Mouse (Mus musculus) kidney, embryonic 16.5 days (tissue): Measurements from ENCODE around the gene Igtp. TPM values are rescaled to one million over a fixed set of nuclear protein-coding genes. Genes with fewer than 3 reads are reported as not detected.
"Not testable (repeated sequence)": the region's sequence is repeated elsewhere in the genome, so short reads cannot be mapped to it uniquely, and the experiment has no call there.

Experiments
- ATAC-seq: fragments of 200-750 bp; cut with Nextera tagmentation; 2 replicates; pipeline ENCODE4 v1.8.0; 2017; ENCODE audit warnings: moderate TSS enrichment; ENCODE audit not compliant: low FRiP score, low TSS enrichment
- H3K27ac ChIP-seq: fragments of 300-500 bp; sonication (generic); 2 replicates; pipeline ENCODE4 v1.5.1; 2014; ENCODE audit warnings: low read length
- H3K27me3 ChIP-seq: fragments of 300-500 bp; sonication (generic); 2 replicates; pipeline ENCODE4 v1.6.1; 2014; ENCODE audit warnings: low read length, control low read depth, mixed read lengths; ENCODE audit not compliant: insufficient read depth
- H3K36me3 ChIP-seq: fragments of 300-500 bp; sonication (generic); 2 replicates; pipeline ENCODE4 v1.6.1; 2014; ENCODE audit warnings: low read length, control low read depth, mixed read lengths; ENCODE audit not compliant: insufficient read depth
- H3K4me1 ChIP-seq: fragments of 300-500 bp; sonication (generic); 2 replicates; pipeline ENCODE4 v1.6.1; 2014; ENCODE audit warnings: low read length, control low read depth, mixed read lengths; ENCODE audit not compliant: insufficient read depth
- H3K4me2 ChIP-seq: fragments of 300-500 bp; sonication (generic); replicated peaks from 2 replicates; pipeline ENCODE4 v1.6.1; 2014; ENCODE audit warnings: low read depth, low read length
- H3K4me3 ChIP-seq: fragments of 300-500 bp; sonication (generic); 2 replicates; pipeline ENCODE4 v1.5.1; 2014; ENCODE audit warnings: mild to moderate bottlenecking, low read length
- H3K9ac ChIP-seq: fragments of 300-500 bp; sonication (generic); replicated peaks from 2 replicates; pipeline ENCODE4 v1.6.1; 2014; ENCODE audit warnings: low read length
- H3K9me3 ChIP-seq: fragments of 300-500 bp; sonication (generic); 2 replicates; pipeline ENCODE4 v1.6.1; 2016; ENCODE audit warnings: low read length, control low read depth
- WGBS: fragments of 180-500 bp; shearing (Covaris S2); extraction: QIAGEN DNeasy Blood & Tissue Kit; methylation state at CpG from one replicate; pipeline ENCODE4 v1.1.7; 2014; 5-methylcytosine and 5-hydroxymethylcytosine counted together
- polyA plus RNA-seq: library from polyadenylated mRNA; unstranded; fragments of >200 nt; fragmentation: Nextera tagmentation; extraction: Ambion mirVana; gene quantifications from 2 replicates; pipeline ENCODE4 v1.2.1, GENCODE M21; 2015

Gene Igtp
- 4.5 and 4.8 TPM in 2 replicates for polyA plus RNA-seq

DNA sequence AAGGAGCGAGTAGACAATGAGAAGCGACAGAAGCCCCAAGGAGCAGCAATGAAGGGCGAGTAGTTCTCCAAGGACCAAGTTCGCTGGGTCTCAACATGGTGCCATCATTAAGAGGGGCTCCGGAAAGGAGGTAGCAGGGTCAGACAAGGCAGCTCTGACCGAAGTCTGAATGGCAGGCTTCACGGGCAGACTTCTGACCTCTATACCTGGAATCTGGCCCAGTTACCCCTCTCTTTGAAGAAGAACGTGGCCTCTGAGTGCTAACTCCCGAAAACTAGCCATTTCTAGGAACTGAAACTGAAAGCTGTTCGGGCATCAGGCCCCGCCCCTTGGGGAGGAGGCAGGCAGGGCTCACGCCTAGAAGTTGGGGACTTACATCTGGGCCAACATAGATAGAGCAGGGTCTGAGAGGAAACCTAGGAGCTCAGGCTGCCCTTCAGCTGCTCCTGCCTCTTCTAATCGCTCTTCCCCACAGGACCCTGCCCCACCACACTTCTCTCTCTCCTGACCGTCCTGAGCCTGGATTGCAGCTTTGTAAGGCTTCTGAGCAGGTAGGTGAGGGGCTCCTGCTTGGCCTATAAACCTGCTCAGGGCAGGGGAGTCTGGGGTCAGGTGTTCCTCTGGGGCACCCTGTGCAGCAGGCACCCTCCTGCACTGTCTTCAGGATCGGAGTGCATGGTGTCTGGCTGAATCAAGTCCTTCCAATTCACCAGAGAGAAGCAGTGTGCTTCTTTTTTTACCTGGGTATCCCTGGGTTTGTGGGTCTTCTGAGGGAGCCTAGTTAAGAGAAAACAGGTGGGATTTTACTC lies at the start of gene Igtp, which contains the start of gene Irgm2:
Gene Igtp, plus strand, starts transcription at position 328 of the 809 bp plus-strand sequence.
Gene Irgm2, plus strand, starts transcription at position 390 of the 809 bp plus-strand sequence.
- peak within 1 kb of the TSS; percentile 71 for H3K27ac ChIP-seq
- not testable (repeated sequence) for H3K4me1 ChIP-seq, H3K27me3 ChIP-seq, H3K36me3 ChIP-seq, H3K9me3 ChIP-seq
- peak within 1 kb of the TSS; percentile 76 for H3K9ac ChIP-seq
- H3K4me2 ChIP-seq, result peak within 1 kb of the TSS; percentile 78
- H3K4me3 ChIP-seq, result peak within 1 kb of the TSS; percentile 73
- 6% methylated on average over 14 of the region's 15 CpGs for WGBS
- peak; percentile 89 for ATAC-seq

DNA sequence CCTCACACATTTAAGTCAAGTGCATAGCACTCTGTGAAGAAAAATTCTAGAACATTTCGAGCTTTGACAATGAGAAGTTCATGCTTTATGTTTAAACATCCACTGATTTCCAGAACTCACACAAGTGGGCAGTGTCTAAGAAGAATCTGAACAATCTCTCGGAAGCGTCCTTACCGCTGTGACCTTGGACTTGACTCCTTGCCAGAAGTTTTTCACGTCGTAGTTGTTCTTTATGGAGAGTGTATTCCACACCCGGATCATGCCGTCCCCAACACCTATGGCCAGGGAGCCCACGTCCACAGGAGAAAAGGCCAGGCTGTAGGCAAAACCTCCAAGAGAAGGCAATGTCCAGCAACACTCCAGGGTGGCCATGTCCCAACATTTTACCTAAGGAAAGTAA lies 43.9 kb upstream of the Igtp start:
- H3K4me3 ChIP-seq, result no peak overlapping the region
- no peaks in the 10 kb centered on the region for H3K9me3 ChIP-seq
- H3K27me3 ChIP-seq, result no peaks in the 10 kb centered on the region
- H3K36me3 ChIP-seq, result peaks cover 34% of the 10 kb centered on the region
- no peaks in the 10 kb centered on the region for H3K4me1 ChIP-seq
- no peak overlapping the region for H3K27ac ChIP-seq
- ATAC-seq, result no peak
- no peak overlapping the region for H3K9ac ChIP-seq
- no peak overlapping the region for H3K4me2 ChIP-seq
- 90% methylated on average over 9 of the region's 9 CpGs for WGBS

DNA sequence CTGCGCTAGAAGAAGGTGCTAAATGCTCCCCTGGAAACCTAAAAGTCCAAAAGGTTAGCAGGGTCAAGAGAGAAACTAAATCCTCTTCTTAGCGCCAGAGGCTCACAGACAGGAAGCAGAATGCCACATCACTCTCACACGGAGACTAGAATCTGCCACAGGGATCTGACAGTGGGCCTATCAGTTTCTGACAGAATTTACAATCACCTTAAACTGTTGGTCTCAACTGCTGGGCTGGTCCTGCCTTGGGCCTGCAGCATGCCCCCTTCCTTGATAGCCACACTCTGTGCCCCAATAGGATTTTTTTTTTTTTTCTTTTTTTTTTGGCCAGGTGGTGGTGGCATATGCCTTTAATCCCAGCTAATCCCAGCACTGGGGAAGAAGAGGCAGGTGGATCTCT lies 42.5 kb upstream of the Igtp start:
- ATAC-seq, result no peak
- Histone ChIP-seq H3K9ac (no peak overlapping the region), H3K9me3 (no peaks in the 10 kb centered on the region), H3K4me3 (no peak overlapping the region), H3K36me3 (peaks cover 39% of the 10 kb centered on the region), H3K27ac (no peak overlapping the region), H3K27me3 (no peaks in the 10 kb centered on the region), H3K4me2 (no peak overlapping the region), H3K4me1 (no peaks in the 10 kb centered on the region)
- 68% methylated on average over 3 of the region's 3 CpGs for WGBS

DNA sequence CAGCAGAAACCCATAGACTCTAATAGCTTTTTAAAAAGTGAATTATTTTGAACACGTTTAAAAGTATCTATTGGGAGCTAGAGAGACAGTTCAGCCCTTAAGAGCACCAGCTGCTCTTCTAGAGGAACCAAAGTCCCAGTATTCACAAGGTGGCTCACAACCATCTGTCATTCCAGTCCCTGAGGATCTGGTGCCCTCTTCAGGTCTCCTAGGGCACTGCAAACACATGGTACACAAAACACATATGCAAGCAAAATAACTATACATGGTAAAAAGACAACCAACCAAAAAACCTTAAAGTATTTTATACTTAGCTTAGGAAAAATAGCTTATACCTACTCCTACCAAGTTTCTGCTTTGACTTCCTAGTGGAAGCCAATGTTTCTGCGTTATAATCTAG lies 34.3 kb upstream of the Igtp start:
- H3K4me1 ChIP-seq, result peaks cover 6% of the 10 kb centered on the region; the same call in 1 of the 2 replicates
- no peaks in the 10 kb centered on the region for H3K27me3 ChIP-seq
- peaks cover 45% of the 10 kb centered on the region for H3K36me3 ChIP-seq
- H3K4me2 ChIP-seq, result no peak overlapping the region
- H3K27ac ChIP-seq, result no peak overlapping the region
- H3K4me3 ChIP-seq, result no peak overlapping the region
- no peaks in the 10 kb centered on the region; the same call in 1 of the 2 replicates for H3K9me3 ChIP-seq
- no peak overlapping the region for H3K9ac ChIP-seq
- ATAC-seq, result no peak
- WGBS, result 94% methylated on average over 2 of the region's 2 CpGs

DNA sequence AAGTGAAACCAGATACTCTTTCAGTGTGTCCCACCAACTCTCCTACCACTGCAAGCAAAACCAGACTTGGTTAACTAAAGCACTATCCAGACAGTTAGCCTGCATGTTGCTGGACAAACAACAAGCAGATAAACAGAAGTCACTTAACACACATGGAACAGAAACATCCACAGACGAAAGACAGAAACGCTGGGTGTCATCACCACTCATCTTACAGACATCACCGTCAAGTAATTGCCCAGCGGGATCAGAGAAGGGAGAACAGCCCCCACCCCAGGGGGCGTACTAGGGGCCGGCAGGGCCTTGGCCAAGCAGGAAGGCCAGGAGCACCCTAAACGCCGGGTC lies 31.6 kb upstream of the Igtp start:
- Histone ChIP-seq H3K36me3 (peaks cover 29% of the 10 kb centered on the region), H3K9ac (peak overlapping the region; percentile 84), H3K4me3 (peak overlapping the region; percentile 90), H3K9me3 (no peaks in the 10 kb centered on the region; the same call in 1 of the 2 replicates), H3K27me3 (no peaks in the 10 kb centered on the region), H3K27ac (peak overlapping the region; percentile 75; the same call in 1 of the 2 replicates), H3K4me2 (peak overlapping the region; percentile 62), H3K4me1 (peaks cover 20% of the 10 kb centered on the region)
- under 1% methylated on average over 8 of the region's 8 CpGs for WGBS
- ATAC-seq, result 0 out of 2 replicates have a peak, but pooled peaks have one; percentile 3

DNA sequence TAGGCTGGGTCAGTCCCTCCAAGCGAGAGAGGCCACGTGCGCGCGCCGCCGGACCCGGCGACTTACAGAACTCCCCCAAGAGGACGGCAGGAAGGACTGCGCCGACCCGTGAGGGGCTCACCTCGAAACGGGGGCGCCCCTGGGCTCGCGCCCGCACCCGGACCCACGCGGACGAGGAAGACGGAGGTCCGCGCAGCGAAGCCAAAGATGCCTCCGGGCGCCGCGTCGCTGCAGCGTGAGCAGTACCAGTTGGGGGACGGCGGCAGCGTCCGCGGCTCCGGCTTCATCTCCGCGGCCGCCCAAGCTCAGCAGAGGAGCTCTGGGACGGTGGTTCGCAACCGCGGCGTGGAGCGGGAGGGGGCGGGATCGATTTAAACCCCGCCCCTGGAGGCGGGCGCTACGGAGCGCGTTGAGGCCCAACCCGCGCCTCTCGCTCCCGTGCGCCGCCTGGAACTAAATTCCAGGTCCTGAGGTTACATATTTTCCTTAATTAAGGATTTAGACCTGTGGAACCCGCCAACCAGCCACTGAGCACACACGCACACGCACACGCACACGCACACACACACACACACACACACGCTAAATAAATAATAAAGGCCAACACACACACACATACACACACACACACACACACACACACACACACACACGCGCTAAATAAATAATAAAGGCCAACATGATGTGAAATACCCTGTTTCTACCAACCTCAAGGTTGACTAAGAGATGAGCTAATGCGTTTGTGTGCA lies 31.0 kb upstream of the Igtp start, which contains the start of gene Gemin5:
Gene Gemin5, minus strand, starts transcription at position 373 of the 749 bp plus-strand sequence.
- Histone ChIP-seq H3K4me1 (peaks cover 21% of the 10 kb centered on the region), H3K27ac (peak within 1 kb of the TSS; percentile 75), H3K4me3 (peak within 1 kb of the TSS; percentile 90), H3K9me3 (no peaks in the 10 kb centered on the region; the same call in 1 of the 2 replicates), H3K4me2 (peak within 1 kb of the TSS; percentile 62), H3K27me3 (no peaks in the 10 kb centered on the region), H3K36me3 (peaks cover 27% of the 10 kb centered on the region), H3K9ac (peak within 1 kb of the TSS; percentile 84)
- ATAC-seq, result peak; percentile 83
- under 1% methylated on average over 69 of the region's 71 CpGs for WGBS

DNA sequence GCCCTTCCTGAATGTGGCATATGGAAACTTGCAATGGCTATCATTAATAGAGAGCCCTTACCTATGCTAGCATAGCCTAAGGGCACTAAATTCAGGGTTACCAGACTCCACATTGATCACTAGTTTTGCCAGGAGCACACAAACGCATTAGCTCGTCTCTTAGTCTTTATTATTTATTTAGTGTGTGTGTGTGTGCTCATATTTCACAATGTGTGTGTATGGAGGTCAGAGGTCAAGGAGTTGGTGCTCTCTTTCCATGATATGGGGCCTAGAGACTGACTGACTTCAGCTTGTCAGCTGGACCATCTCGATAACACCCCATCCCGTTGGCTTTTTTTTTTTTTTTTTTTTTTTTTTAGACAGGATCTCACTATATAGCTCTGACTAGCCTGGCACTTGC lies 29.7 kb upstream of the Igtp start:
- WGBS, result 82% methylated on average over 4 of the region's 4 CpGs
- no peak overlapping the region for H3K9ac ChIP-seq
- no peak overlapping the region for H3K4me3 ChIP-seq
- H3K4me1 ChIP-seq, result peaks cover 21% of the 10 kb centered on the region
- H3K9me3 ChIP-seq, result no peaks in the 10 kb centered on the region; the same call in 1 of the 2 replicates
- no peak overlapping the region for H3K27ac ChIP-seq
- no peaks in the 10 kb centered on the region for H3K27me3 ChIP-seq
- no peak overlapping the region for H3K4me2 ChIP-seq
- no peak for ATAC-seq
- H3K36me3 ChIP-seq, result peaks cover 33% of the 10 kb centered on the region

DNA sequence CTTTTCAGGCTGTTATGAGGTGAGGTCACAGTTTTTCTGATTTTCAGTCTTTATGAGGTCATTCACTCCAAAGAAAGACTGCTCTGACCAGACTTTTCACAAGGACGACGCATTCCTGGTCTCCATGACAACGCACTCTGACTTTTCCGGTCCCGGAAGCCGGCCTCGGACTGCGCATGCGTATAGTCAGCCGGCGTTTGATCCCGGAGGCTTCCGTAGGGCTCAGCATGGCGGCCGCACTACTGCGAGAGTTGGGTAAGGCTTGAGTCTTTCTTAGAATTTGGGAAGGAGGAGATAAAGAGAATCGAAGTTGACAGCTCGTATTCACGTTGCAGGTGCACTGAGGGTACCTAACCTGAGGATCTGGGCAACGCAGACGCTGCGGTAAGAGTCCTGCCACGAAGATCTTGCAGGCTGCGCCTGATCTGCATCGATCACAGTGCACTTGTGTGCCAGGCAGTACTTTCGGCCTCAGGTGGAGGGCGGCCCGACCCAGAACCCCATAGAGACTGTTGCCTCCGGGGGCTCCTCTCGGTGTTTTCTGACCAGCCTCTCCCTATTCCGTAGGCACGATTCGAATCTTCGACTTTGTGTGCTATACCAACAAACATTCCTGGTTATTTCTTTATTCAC lies 27.8 kb upstream of the Igtp start, which contains the start of gene Mrpl22:
Gene Mrpl22, plus strand, starts transcription at position 203 of the 633 bp plus-strand sequence.
- Histone ChIP-seq H3K4me2 (peak within 1 kb of the TSS; percentile 89), H3K27ac (peak within 1 kb of the TSS; percentile 46; the same call in 1 of the 2 replicates), H3K9ac (peak within 1 kb of the TSS; percentile 89), H3K4me3 (peak within 1 kb of the TSS; percentile 70), H3K4me1 (peaks cover 21% of the 10 kb centered on the region), H3K36me3 (peaks cover 35% of the 10 kb centered on the region), H3K9me3 (no peaks in the 10 kb centered on the region), H3K27me3 (no peaks in the 10 kb centered on the region)
- ATAC-seq, result peak; percentile 76
- under 1% methylated on average over 34 of the region's 34 CpGs for whole genome bisulfite sequencing

DNA sequence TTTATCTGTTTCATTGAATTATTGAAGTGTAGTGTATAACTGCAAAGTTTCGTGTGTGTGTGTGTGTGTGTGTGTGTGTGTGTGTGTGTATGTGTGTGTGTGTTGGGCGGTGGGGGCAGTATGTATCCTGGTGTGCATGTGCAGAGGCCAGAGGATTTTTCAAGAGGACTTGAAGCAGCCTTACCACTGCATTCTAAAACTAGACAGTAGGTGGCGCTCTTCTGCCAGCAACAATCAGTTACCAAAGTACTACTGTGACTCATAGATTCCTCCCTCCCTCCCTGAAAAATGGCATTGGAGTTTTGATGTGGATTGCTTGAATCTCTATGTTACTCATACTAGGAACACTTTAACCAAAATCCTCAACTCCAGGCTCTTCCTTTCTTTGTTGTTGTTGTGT lies 19.8 kb upstream of the Igtp start:
- Histone ChIP-seq H3K4me1 (no peaks in the 10 kb centered on the region), H3K4me2 (no peak overlapping the region), H3K27me3 (no peaks in the 10 kb centered on the region), H3K9me3 (no peaks in the 10 kb centered on the region), H3K4me3 (no peak overlapping the region), H3K36me3 (peaks cover 30% of the 10 kb centered on the region), H3K9ac (no peak overlapping the region), H3K27ac (no peak overlapping the region)
- ATAC-seq, result peak; percentile 57; the same call in 1 of the 2 replicates
- 36% methylated on average over 3 of the region's 3 CpGs for WGBS
